Mouse (Mus musculus) forebrain, embryonic 14.5 days (tissue): Measurements from ENCODE around the gene Fut2. TPM values are rescaled to one million over a fixed set of nuclear protein-coding genes. Genes with fewer than 3 reads are reported as not detected.

Experiments
- ATAC-seq: fragments of 200-750 bp; cut with Nextera tagmentation; 2 replicates; pipeline ENCODE4 v1.8.0; 2017; ENCODE audit warnings: mild to moderate bottlenecking, moderate library complexity
- DNase-seq: peaks from one replicate; pipeline ENCODE4 v3.0.0-alpha.2; 2015; ENCODE audit warnings: low spot score
- H3K27ac ChIP-seq: fragments of 300-500 bp; sonication (generic); 2 replicates; pipeline ENCODE4 v1.5.1; 2014; ENCODE audit warnings: low read depth, mild to moderate bottlenecking, control low read depth, low read length, moderate library complexity
- H3K27me3 ChIP-seq: fragments of 300-500 bp; sonication (generic); replicated peaks from 2 replicates; pipeline ENCODE4 v1.6.1; 2014; ENCODE audit warnings: low read length, control low read depth, mixed read lengths; ENCODE audit not compliant: control insufficient read depth, insufficient read depth
- H3K36me3 ChIP-seq: fragments of 300-500 bp; sonication (generic); 2 replicates; pipeline ENCODE4 v1.6.1; 2014; ENCODE audit warnings: low read length, control low read depth; ENCODE audit not compliant: control insufficient read depth, insufficient read depth
- H3K4me1 ChIP-seq: fragments of 300-500 bp; sonication (generic); 2 replicates; pipeline ENCODE4 v1.6.1; 2014; ENCODE audit warnings: antibody characterized with exemption, low read length, control low read depth; ENCODE audit not compliant: control insufficient read depth, insufficient read depth
- H3K4me2 ChIP-seq: fragments of 300-500 bp; sonication (generic); 2 replicates; pipeline ENCODE4 v1.6.1; 2014; ENCODE audit warnings: mild to moderate bottlenecking, control low read depth, low read length
- H3K4me3 ChIP-seq: fragments of 300-500 bp; sonication (generic); 2 replicates; pipeline ENCODE4 v1.5.1; 2014; ENCODE audit warnings: low read depth, low read length, control low read depth
- H3K9ac ChIP-seq: fragments of 300-500 bp; sonication (generic); 2 replicates; pipeline ENCODE4 v1.6.1; 2014; ENCODE audit warnings: mild to moderate bottlenecking, low read length, control low read depth, moderate library complexity
- H3K9me3 ChIP-seq: fragments of 300-500 bp; sonication (generic); replicated peaks from 2 replicates; pipeline ENCODE4 v1.6.1; 2016; ENCODE audit warnings: low read length, control low read depth, mixed read lengths; ENCODE audit not compliant: control insufficient read depth
- WGBS: fragments of 180-500 bp; shearing (Covaris S2); extraction: QIAGEN DNeasy Blood & Tissue Kit; methylation state at CpG from one replicate; pipeline ENCODE4 v1.1.7; 2014; 5-methylcytosine and 5-hydroxymethylcytosine counted together
- polyA plus RNA-seq: library from polyadenylated mRNA; unstranded; fragments of >200 nt; fragmentation: Nextera tagmentation; extraction: Ambion mirVana; gene quantifications from 2 replicates; pipeline ENCODE4 v1.2.1, GENCODE M21; 2014

The Fut2 gene
- polyA plus RNA-seq, 1 experiment from 2014 or later, result 0.11 TPM

- WGBS, result 2% methylated on average over 13 of the region's 13 CpGs
- H3K9me3 ChIP-seq, result no peaks in the 10 kb centered on the region
- peak overlapping the region; percentile 52 for H3K4me3 ChIP-seq
- no peaks in the 10 kb centered on the region for H3K36me3 ChIP-seq
- peak overlapping the region; percentile 82 for H3K27ac ChIP-seq
- ATAC-seq (peak; percentile 49), DNase-seq (peak; percentile 90)
- H3K4me2 ChIP-seq, result peak overlapping the region; percentile 98
- H3K4me1 ChIP-seq, result peaks cover 45% of the 10 kb centered on the region
- H3K9ac ChIP-seq, result peak overlapping the region; percentile 38
- H3K27me3 ChIP-seq, result peaks cover 8% of the 10 kb centered on the region; the same call in 1 of the 2 replicates
These were observed 37.9 kb upstream of the Fut2 start for GRCm38 (mm10) chr7:45704046-45704559.

DNA sequence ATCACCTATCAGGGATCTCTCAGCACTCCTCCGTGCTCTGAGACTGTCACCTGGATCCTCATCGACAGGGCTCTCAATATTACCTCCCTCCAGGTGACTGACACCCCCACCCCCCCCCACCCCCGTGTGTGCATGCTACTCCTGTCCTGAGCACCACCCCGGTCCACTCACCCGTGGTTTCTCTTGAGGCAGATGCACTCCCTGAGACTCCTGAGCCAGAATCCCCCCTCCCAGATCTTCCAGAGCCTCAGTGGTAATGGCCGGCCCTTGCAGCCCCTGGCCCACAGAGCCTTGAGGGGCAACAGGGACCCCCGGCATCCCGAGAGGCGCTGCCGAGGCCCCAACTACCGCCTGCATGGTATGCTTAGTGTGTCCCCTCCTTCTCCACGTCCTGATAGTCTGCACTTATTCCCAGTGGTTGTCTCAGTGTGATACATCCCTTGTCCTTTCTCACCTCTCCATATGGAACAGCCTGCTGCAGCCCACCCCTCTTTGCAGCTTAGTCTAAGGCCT is 37.4 kb upstream of the Fut2 start:
- H3K36me3 ChIP-seq, result no peaks in the 10 kb centered on the region
- peak overlapping the region; percentile 82 for H3K27ac ChIP-seq
- no peaks in the 10 kb centered on the region for H3K9me3 ChIP-seq
- ATAC-seq (no peak), DNase-seq (no peak)
- H3K4me1 ChIP-seq, result peaks cover 40% of the 10 kb centered on the region
- H3K9ac ChIP-seq, result peak overlapping the region; percentile 38; the same call in 1 of the 2 replicates
- peak overlapping the region; percentile 98 for H3K4me2 ChIP-seq
- H3K27me3 ChIP-seq, result peaks cover 12% of the 10 kb centered on the region
- 35% methylated on average over 12 of the region's 12 CpGs for WGBS
- peak overlapping the region; percentile 52 for H3K4me3 ChIP-seq

DNA sequence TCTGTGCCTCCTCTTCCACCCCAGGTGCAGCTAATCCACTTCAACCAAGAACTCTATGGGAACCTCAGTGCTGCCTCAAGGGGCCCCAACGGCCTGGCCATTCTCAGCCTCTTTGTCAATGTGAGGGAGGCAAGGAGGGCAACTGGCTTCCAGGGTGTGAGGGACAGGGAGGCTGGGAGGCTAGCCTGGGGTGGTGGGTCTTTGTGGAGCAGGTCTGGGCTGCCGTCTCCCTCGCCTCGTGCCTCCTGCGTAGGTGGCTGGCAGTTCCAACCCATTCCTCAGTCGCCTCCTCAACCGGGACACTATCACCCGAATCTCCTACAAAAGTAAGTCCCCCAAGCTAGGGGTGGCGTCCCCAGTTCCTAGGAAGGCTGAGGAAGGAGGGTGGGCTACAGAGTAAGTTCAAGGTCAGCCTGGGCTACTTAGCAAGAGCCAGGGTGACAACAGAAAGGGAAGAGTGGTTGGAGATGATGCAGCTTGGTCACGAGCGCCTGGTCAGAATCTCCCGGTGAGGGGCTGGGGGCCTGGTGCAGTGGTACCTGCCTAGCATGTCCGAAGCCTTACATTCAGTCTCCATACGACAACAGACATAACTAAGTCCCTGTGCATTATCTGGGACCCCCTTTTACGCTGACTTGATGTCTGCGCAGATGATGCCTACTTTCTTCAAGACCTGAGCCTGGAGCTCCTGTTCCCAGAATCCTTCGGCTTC is 36.8 kb upstream of the Fut2 start:
- peak overlapping the region; percentile 52; the same call in 1 of the 2 replicates for H3K4me3 ChIP-seq
- peak overlapping the region; percentile 38; the same call in 1 of the 2 replicates for H3K9ac ChIP-seq
- H3K9me3 ChIP-seq, result no peaks in the 10 kb centered on the region
- H3K36me3 ChIP-seq, result no peaks in the 10 kb centered on the region
- ATAC-seq (no peak), DNase-seq (no peak)
- peak overlapping the region; percentile 98 for H3K4me2 ChIP-seq
- peaks cover 34% of the 10 kb centered on the region for H3K4me1 ChIP-seq
- H3K27ac ChIP-seq, result 0 out of 2 replicates have a peak overlapping the region, but pooled peaks have one; percentile 82
- WGBS, result 94% methylated on average over 17 of the region's 17 CpGs
- peaks cover 15% of the 10 kb centered on the region for H3K27me3 ChIP-seq

- Histone ChIP-seq H3K4me1 (peaks cover 28% of the 10 kb centered on the region), H3K4me3 (no peak overlapping the region), H3K9me3 (no peaks in the 10 kb centered on the region), H3K27me3 (peaks cover 15% of the 10 kb centered on the region), H3K36me3 (no peaks in the 10 kb centered on the region), H3K4me2 (no peak overlapping the region), H3K27ac (no peak overlapping the region), H3K9ac (no peak overlapping the region)
- DNase-seq (no peak), ATAC-seq (no peak)
- WGBS, result 93% methylated on average over 11 of the region's 11 CpGs
These were observed 36.1 kb upstream of the Fut2 start for GRCm38 (mm10) chr7:45702316-45702715.

DNA sequence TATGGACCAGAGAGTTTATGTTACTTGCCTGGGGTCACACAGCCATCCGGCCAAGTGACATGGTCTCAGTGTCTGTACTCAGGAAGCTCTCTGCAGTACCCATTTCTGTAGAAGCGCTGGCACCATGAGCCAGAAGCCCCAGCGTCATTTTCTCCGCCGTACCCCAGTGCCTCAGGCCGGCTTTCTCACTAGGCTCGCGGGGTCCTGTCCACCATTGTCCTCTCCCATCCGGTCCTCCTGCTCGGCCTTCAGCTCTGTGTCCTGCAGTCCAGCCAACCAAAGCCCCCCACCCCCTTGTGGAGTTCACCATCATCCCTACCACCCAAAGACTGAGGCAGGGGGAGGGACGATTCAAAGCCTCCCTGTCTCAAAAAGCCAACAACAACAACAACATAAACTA is 35.4 kb upstream of the Fut2 start:
- DNase-seq, result no peak
- Histone ChIP-seq H3K4me3 (peak overlapping the region; percentile 38; the same call in 1 of the 2 replicates), H3K27me3 (peaks cover 15% of the 10 kb centered on the region), H3K9ac (no peak overlapping the region), H3K27ac (no peak overlapping the region), H3K4me1 (peaks cover 22% of the 10 kb centered on the region), H3K36me3 (no peaks in the 10 kb centered on the region), H3K9me3 (no peaks in the 10 kb centered on the region), H3K4me2 (peak overlapping the region; percentile 83)
- ATAC-seq, result no peak
- 91% methylated on average over 11 of the region's 11 CpGs for WGBS

DNA sequence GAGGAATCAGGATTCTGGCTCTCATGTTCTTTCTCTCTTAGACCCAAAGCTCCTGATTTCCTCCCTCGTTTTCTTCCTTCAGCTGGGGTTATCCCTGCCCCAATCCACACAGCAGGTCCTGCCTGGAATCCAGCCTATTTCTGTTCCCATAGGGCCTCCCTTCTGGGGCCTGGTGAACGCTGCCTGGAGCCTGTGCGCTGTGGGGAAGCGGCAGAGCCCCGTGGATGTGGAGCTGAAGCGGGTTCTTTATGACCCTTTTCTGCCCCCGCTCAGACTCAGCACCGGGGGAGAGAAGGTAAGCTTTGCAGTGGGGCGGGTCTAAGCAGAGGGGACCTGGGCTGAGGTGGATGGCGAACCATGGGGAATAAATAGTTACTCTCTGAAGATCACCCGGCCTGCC is 34.9 kb upstream of the Fut2 start:
- Histone ChIP-seq H3K9me3 (no peaks in the 10 kb centered on the region), H3K9ac (peak overlapping the region; percentile 66), H3K4me3 (peak overlapping the region; percentile 38), H3K36me3 (no peaks in the 10 kb centered on the region), H3K4me2 (peak overlapping the region; percentile 83), H3K4me1 (peaks cover 17% of the 10 kb centered on the region), H3K27me3 (peaks cover 15% of the 10 kb centered on the region), H3K27ac (peak overlapping the region; percentile 39; the same call in 1 of the 2 replicates)
- ATAC-seq (no peak), DNase-seq (no peak)
- WGBS, result 29% methylated on average over 11 of the region's 11 CpGs

- Histone ChIP-seq H3K27ac (peak overlapping the region; percentile 63), H3K9me3 (no peaks in the 10 kb centered on the region), H3K4me3 (peak overlapping the region; percentile 38), H3K27me3 (peaks cover 15% of the 10 kb centered on the region), H3K4me1 (peaks cover 11% of the 10 kb centered on the region), H3K9ac (peak overlapping the region; percentile 66), H3K4me2 (peak overlapping the region; percentile 83), H3K36me3 (no peaks in the 10 kb centered on the region)
- ATAC-seq (peak; percentile 40; the same call in 1 of the 2 replicates), DNase-seq (peak; percentile 93)
- under 1% methylated on average over 20 of the region's 20 CpGs for WGBS
These were observed 34.3 kb upstream of the Fut2 start for GRCm38 (mm10) chr7:45700301-45701015.

DNA sequence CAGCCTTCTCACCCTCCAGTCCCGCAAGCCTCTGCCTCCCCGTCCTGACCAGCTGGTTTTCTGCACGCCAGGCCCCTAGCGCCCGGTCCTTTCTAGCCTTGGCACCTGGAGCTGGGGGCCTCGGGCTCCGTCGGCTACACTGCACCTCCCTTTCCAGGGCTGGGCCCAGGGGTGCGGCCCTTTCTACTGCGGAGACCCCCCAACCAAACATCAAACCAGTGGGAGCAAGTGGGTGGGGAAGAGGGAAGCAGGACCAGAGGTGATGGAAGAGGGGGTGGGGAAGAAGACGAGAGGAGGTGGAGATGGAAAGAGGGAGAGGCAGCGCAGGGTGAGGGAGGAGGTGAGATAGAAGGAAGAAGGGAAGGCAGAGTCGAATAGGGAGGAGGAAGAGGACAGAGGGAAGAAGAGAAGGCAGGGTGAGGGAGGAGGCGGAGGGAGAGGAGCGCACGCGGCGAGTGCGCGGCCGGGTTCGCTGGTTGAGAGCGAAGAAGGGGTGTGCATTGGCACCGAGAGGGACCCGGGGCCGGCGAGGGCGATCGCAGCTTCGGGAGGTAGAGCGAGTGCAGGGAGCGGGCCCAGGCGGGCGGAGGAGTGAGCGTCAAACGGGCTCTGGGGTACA is 33.4 kb upstream of the Fut2 start, which contains the start of gene Car11:
Gene Car11, plus strand, starts transcription at position 321 of the 619 bp plus-strand sequence.
- Histone ChIP-seq H3K36me3 (no peaks in the 10 kb centered on the region), H3K4me3 (peak within 1 kb of the TSS; percentile 38), H3K27ac (peak within 1 kb of the TSS; percentile 63), H3K4me1 (peaks cover 6% of the 10 kb centered on the region; the same call in 1 of the 2 replicates), H3K4me2 (peak within 1 kb of the TSS; percentile 83), H3K9ac (peak within 1 kb of the TSS; percentile 66), H3K9me3 (no peaks in the 10 kb centered on the region), H3K27me3 (peaks cover 15% of the 10 kb centered on the region)
- DNase-seq, result no peak
- under 1% methylated on average over 36 of the region's 36 CpGs for WGBS
- ATAC-seq, result no peak
